Mouse (Mus musculus) forebrain, embryonic 16.5 days (tissue): ENCODE measurements around the gene Cdk15. TPM values are rescaled to one million over a fixed set of nuclear protein-coding genes. Genes with fewer than 3 reads are reported as not detected.

Source experiments
- ATAC-seq: fragments of 200-750 bp; cut with Nextera tagmentation; 2 replicates; pipeline ENCODE4 v1.8.0; 2017; ENCODE audit warnings: mild to moderate bottlenecking, moderate library complexity
- H3K27ac ChIP-seq: fragments of 300-500 bp; sonication (generic); 2 replicates; pipeline ENCODE4 v1.5.1; 2014; ENCODE audit warnings: low read length, control low read depth
- H3K27me3 ChIP-seq: fragments of 300-500 bp; sonication (generic); replicated peaks from 2 replicates; pipeline ENCODE4 v1.6.1; 2014; ENCODE audit warnings: low read length; ENCODE audit not compliant: control insufficient read depth, insufficient read depth
- H3K36me3 ChIP-seq: fragments of 300-500 bp; sonication (generic); 2 replicates; pipeline ENCODE4 v1.6.1; 2014; ENCODE audit not compliant: control insufficient read depth, insufficient read depth
- H3K4me1 ChIP-seq: fragments of 300-500 bp; sonication (generic); replicated peaks from 2 replicates; pipeline ENCODE4 v1.6.1; 2014; ENCODE audit warnings: low read length; ENCODE audit not compliant: control insufficient read depth, insufficient read depth
- H3K4me2 ChIP-seq: fragments of 300-500 bp; sonication (generic); 2 replicates; pipeline ENCODE4 v1.6.1; 2014; ENCODE audit warnings: mild to moderate bottlenecking, low read length, control low read depth
- H3K4me3 ChIP-seq: fragments of 300-500 bp; sonication (generic); replicated peaks from 2 replicates; pipeline ENCODE4 v1.5.1; 2014; ENCODE audit warnings: mild to moderate bottlenecking, low read length, control low read depth
- H3K9ac ChIP-seq: fragments of 300-500 bp; sonication (generic); replicated peaks from 2 replicates; pipeline ENCODE4 v1.6.1; 2014; ENCODE audit warnings: low read depth, low read length, control low read depth
- H3K9me3 ChIP-seq: fragments of 300-500 bp; sonication (generic); 2 replicates; pipeline ENCODE4 v1.6.1; 2016; ENCODE audit warnings: low read length; ENCODE audit not compliant: control insufficient read depth
- WGBS: fragments of 180-500 bp; shearing (Covaris S2); extraction: QIAGEN DNeasy Blood & Tissue Kit; methylation state at CpG from one replicate; pipeline ENCODE4 v1.1.7; 2014; 5-methylcytosine and 5-hydroxymethylcytosine counted together
- polyA plus RNA-seq: library from polyadenylated mRNA; unstranded; fragments of >200 nt; fragmentation: Nextera tagmentation; extraction: Ambion mirVana; gene quantifications from 2 replicates; pipeline ENCODE4 v1.2.1, GENCODE M21; 2015

Gene Cdk15
- polyA plus RNA-seq, 1 experiment from 2014 or later, result 0.56 TPM

GRCm38 (mm10) chr1:59228552-59228951 is 28.2 kb upstream of the Cdk15 start:
- H3K36me3 ChIP-seq, result no peaks in the 10 kb centered on the region

GRCm38 (mm10) chr1:59229187-59229586 is 27.5 kb upstream of the Cdk15 start:
- WGBS, result 41% methylated on average over 4 of the region's 4 CpGs
- Histone ChIP-seq H3K4me2 (no peak overlapping the region), H3K9me3 (no peaks in the 10 kb centered on the region), H3K27me3 (no peaks in the 10 kb centered on the region), H3K9ac (no peak overlapping the region), H3K4me1 (no peaks in the 10 kb centered on the region), H3K36me3 (no peaks in the 10 kb centered on the region), H3K27ac (no peak overlapping the region), H3K4me3 (no peak overlapping the region)
- ATAC-seq, result no peak

More at GRCm38 (mm10) chr1:59228552-59228951, 28.2 kb upstream of the Cdk15 start:
- Histone ChIP-seq H3K4me3 (no peak overlapping the region), H3K9me3 (no peaks in the 10 kb centered on the region), H3K27me3 (no peaks in the 10 kb centered on the region), H3K4me1 (no peaks in the 10 kb centered on the region), H3K27ac (no peak overlapping the region), H3K4me2 (no peak overlapping the region), H3K9ac (no peak overlapping the region)
- WGBS, result 90% methylated on average over 7 of the region's 7 CpGs
- ATAC-seq, result no peak

GRCm38 (mm10) chr1:59236856-59237441 is 19.8 kb upstream of the Cdk15 start, which contains the start of gene Als2:
Als2 (minus strand) TSS chr1:59237231.
- H3K27ac ChIP-seq, result peak within 1 kb of the TSS; percentile 67
- H3K4me2 ChIP-seq, result peak within 1 kb of the TSS; percentile 85
- no peaks in the 10 kb centered on the region for H3K27me3 ChIP-seq
- H3K9ac ChIP-seq, result peak within 1 kb of the TSS; percentile 84
- peak; percentile 98 for ATAC-seq
- WGBS, result under 1% methylated on average over 58 of the region's 58 CpGs
- H3K9me3 ChIP-seq, result no peaks in the 10 kb centered on the region
- no peaks in the 10 kb centered on the region for H3K36me3 ChIP-seq
- H3K4me3 ChIP-seq, result peak within 1 kb of the TSS; percentile 92
- H3K4me1 ChIP-seq, result peaks cover 13% of the 10 kb centered on the region

- WGBS, result under 1% methylated on average over 19 of the region's 19 CpGs
Observed at GRCm38 (mm10) chr1:59237614-59238211, 19.0 kb upstream of the Cdk15 start.

GRCm38 (mm10) chr1:59243770-59244169 is 12.9 kb upstream of the Cdk15 start:
- no peak overlapping the region for H3K9ac ChIP-seq
- H3K4me2 ChIP-seq, result no peak overlapping the region
- WGBS, result 75% methylated on average over 2 of the region's 2 CpGs
- no peaks in the 10 kb centered on the region for H3K27me3 ChIP-seq
- H3K9me3 ChIP-seq, result no peaks in the 10 kb centered on the region
- no peaks in the 10 kb centered on the region for H3K4me1 ChIP-seq
- no peak for ATAC-seq
- no peak overlapping the region for H3K27ac ChIP-seq
- no peaks in the 10 kb centered on the region for H3K36me3 ChIP-seq
- no peak overlapping the region for H3K4me3 ChIP-seq

More at GRCm38 (mm10) chr1:59237614-59238211, 19.0 kb upstream of the Cdk15 start:
- H3K9ac ChIP-seq, result peak overlapping the region; percentile 55
- H3K4me2 ChIP-seq, result peak overlapping the region; percentile 85
- no peaks in the 10 kb centered on the region for H3K36me3 ChIP-seq
- H3K27ac ChIP-seq, result peak overlapping the region; percentile 57; the same call in 1 of the 2 replicates
- peak; percentile 27 for ATAC-seq
- peaks cover 13% of the 10 kb centered on the region for H3K4me1 ChIP-seq
- H3K9me3 ChIP-seq, result no peaks in the 10 kb centered on the region
- peak overlapping the region; percentile 92 for H3K4me3 ChIP-seq
- no peaks in the 10 kb centered on the region for H3K27me3 ChIP-seq

- Histone ChIP-seq H3K27ac (no peak overlapping the region), H3K4me2 (no peak overlapping the region), H3K27me3 (no peaks in the 10 kb centered on the region), H3K4me1 (no peaks in the 10 kb centered on the region), H3K9me3 (no peaks in the 10 kb centered on the region), H3K9ac (no peak overlapping the region), H3K4me3 (no peak overlapping the region), H3K36me3 (no peaks in the 10 kb centered on the region)
- WGBS, result 8% methylated on average over 9 of the region's 9 CpGs
- ATAC-seq, result no peak
Observed at GRCm38 (mm10) chr1:59247602-59248001, 9.1 kb upstream of the Cdk15 start.

- 10% methylated on average over 6 of the region's 7 CpGs for whole genome bisulfite sequencing
- peak overlapping the region; percentile 22 for H3K4me3 ChIP-seq
- no peak for ATAC-seq
- H3K9me3 ChIP-seq, result no peaks in the 10 kb centered on the region
- no peak overlapping the region for H3K27ac ChIP-seq
- H3K4me2 ChIP-seq, result peak overlapping the region; percentile 53
- no peaks in the 10 kb centered on the region for H3K36me3 ChIP-seq
- peaks cover 6% of the 10 kb centered on the region; the same call in 1 of the 2 replicates for H3K4me1 ChIP-seq
- no peak overlapping the region for H3K9ac ChIP-seq
- no peaks in the 10 kb centered on the region for H3K27me3 ChIP-seq
Observed at GRCm38 (mm10) chr1:59252762-59253161, 3.9 kb upstream of the Cdk15 start.

GRCm38 (mm10) chr1:59253301-59253909 is 3.3 kb upstream of the Cdk15 start:
- no peaks in the 10 kb centered on the region for H3K27me3 ChIP-seq
- under 1% methylated on average over 15 of the region's 18 CpGs for WGBS
- H3K9me3 ChIP-seq, result no peaks in the 10 kb centered on the region
- peak overlapping the region; percentile 47 for H3K9ac ChIP-seq
- H3K4me1 ChIP-seq, result peaks cover 6% of the 10 kb centered on the region; the same call in 1 of the 2 replicates
- H3K4me2 ChIP-seq, result peak overlapping the region; percentile 53
- no peaks in the 10 kb centered on the region for H3K36me3 ChIP-seq
- ATAC-seq, result peak; percentile 70
- no peak overlapping the region for H3K27ac ChIP-seq
- peak overlapping the region; percentile 29 for H3K4me3 ChIP-seq

GRCm38 (mm10) chr1:59257736-59258135 is 1.0 kb downstream of the Cdk15 start:
- 25% methylated on average over 3 of the region's 3 CpGs for WGBS

More at GRCm38 (mm10) chr1:59257736-59258135, 1.0 kb downstream of the Cdk15 start:
- Histone ChIP-seq H3K36me3 (no peaks in the 10 kb centered on the region), H3K9me3 (no peaks in the 10 kb centered on the region), H3K9ac (no peak overlapping the region), H3K4me2 (no peak overlapping the region), H3K27ac (no peak overlapping the region), H3K4me3 (no peak overlapping the region), H3K27me3 (no peaks in the 10 kb centered on the region), H3K4me1 (peaks cover 6% of the 10 kb centered on the region; the same call in 1 of the 2 replicates)
- ATAC-seq, result no peak
